In genomic region chr5:139020595-139020994, GRCm38 (mm10) we compare ENCODE assay signal across 21 mouse cellular contexts. TPM values are rescaled to one million over a fixed set of nuclear protein-coding genes. Genes with fewer than 3 reads are reported as not detected.
DNase-seq lines count a peak whose midpoint lies in the region; ATAC-seq and TF ChIP-seq lines count a peak whose summit lies in the region.
"Had no signal": no experiment of that assay in that cellular context is flagged by ENCODE, and none has a peak within 500 bp of the region (broad histone marks: within the 10 kb centered on the region; RNA-seq: fewer than 3 reads in every experiment).

No protein-coding gene starts in this region.

- peak; percentile 72 for DNase-seq in kidney, adult 11 months
- DNase-seq in kidney, adult 2 months = peak; percentile 72
- DNase-seq in kidney, postnatal 25 days = peak; percentile 58 to 81
- DNase-seq in layer of hippocampus, adult 18-20 months (ENCODE audit: low spot score in 2 of 2) = no peak
- no peak for DNase-seq in limb, embryonic 10.5 days (ENCODE audit: low spot score)
- no peak for DNase-seq in left cerebral cortex, postnatal 14 days (ENCODE audit: low spot score in 2 of 2)
- DNase-seq: adrenal gland, adult 2 months; cerebellum, postnatal 10 days; gastrocnemius, postnatal 10 days; heart, adult 18-20 months; heart, postnatal 10 days had no signal

- H3K4me1 ChIP-seq in kidney, adult 2 months (ENCODE audit: control insufficient read depth, insufficient read depth, low read length) = peaks cover 5% of the 10 kb centered on the region; the same call in 1 of the 2 replicates
- H3K4me1 ChIP-seq in kidney, embryonic 15.5 days = peaks cover 19% of the 10 kb centered on the region
- no peaks in the 10 kb centered on the region for H3K4me1 ChIP-seq in limb, embryonic 10.5 days
- H3K4me1 ChIP-seq: embryonic facial prominence, embryonic 10.5 days; forebrain, embryonic 10.5 days; forebrain, embryonic 15.5 days; hindbrain, embryonic 13.5 days had no signal

- H3K9ac ChIP-seq in kidney, embryonic 15.5 days = no peak overlapping the region
- H3K9ac ChIP-seq: forebrain, embryonic 15.5 days; hindbrain, embryonic 13.5 days had no signal

- no peak overlapping the region for H3K4me3 ChIP-seq in kidney, adult 2 months (ENCODE audit: insufficient read depth, low read depth, low read length)
- no peak overlapping the region for H3K4me3 ChIP-seq in kidney, embryonic 15.5 days (replicated peaks)
- H3K4me3 ChIP-seq in limb, embryonic 10.5 days = no peak overlapping the region
- H3K4me3 ChIP-seq: embryonic facial prominence, embryonic 10.5 days; erythroblast, embryonic 14.5 days; forebrain, embryonic 10.5 days; forebrain, embryonic 15.5 days; heart, embryonic 10.5 days; hindbrain, embryonic 13.5 days had no signal

- no peaks in the 10 kb centered on the region for H3K9me3 ChIP-seq in kidney, embryonic 15.5 days (replicated peaks)
- no peaks in the 10 kb centered on the region for H3K9me3 ChIP-seq in limb, embryonic 10.5 days (replicated peaks)
- H3K9me3 ChIP-seq: embryonic facial prominence, embryonic 10.5 days; forebrain, embryonic 10.5 days; forebrain, embryonic 15.5 days; heart, embryonic 10.5 days; hindbrain, embryonic 13.5 days had no signal

- no peaks in the 10 kb centered on the region for H3K27me3 ChIP-seq in kidney, adult 2 months (replicated peaks; ENCODE audit: control insufficient read depth, insufficient read depth, low read length)
- no peaks in the 10 kb centered on the region for H3K27me3 ChIP-seq in kidney, embryonic 15.5 days
- no peaks in the 10 kb centered on the region for H3K27me3 ChIP-seq in limb, embryonic 10.5 days (ENCODE audit: low read depth, poor library complexity, severe bottlenecking)
- H3K27me3 ChIP-seq: CH12.LX; forebrain, embryonic 15.5 days; hindbrain, embryonic 13.5 days; Patski had no signal

- H3K27ac ChIP-seq in kidney, adult 2 months (ENCODE audit: insufficient read depth, low read depth, low read length) = no peak overlapping the region
- no peak overlapping the region for H3K27ac ChIP-seq in kidney, embryonic 15.5 days
- H3K27ac ChIP-seq in limb, embryonic 10.5 days = no peak overlapping the region
- H3K27ac ChIP-seq: embryonic facial prominence, embryonic 10.5 days; forebrain, embryonic 10.5 days; forebrain, embryonic 15.5 days; heart, embryonic 10.5 days; hindbrain, embryonic 13.5 days had no signal

- WGBS in kidney, adult 2 months = 40% methylated on average over 6 of the region's 6 CpGs
- WGBS in kidney, embryonic 15.5 days = 46% methylated on average over 6 of the region's 6 CpGs
- WGBS in limb, embryonic 10.5 days = 77% methylated on average over 6 of the region's 6 CpGs

- no peak overlapping the region for H3K4me2 ChIP-seq in kidney, embryonic 15.5 days
- H3K4me2 ChIP-seq: forebrain, embryonic 15.5 days; hindbrain, embryonic 13.5 days had no signal

- ATAC-seq in kidney, embryonic 15.5 days (replicated peaks; ENCODE audit: low FRiP score) = peak; percentile 72
- ATAC-seq: activated CD4-positive, CD25-positive, alpha-beta regulatory T cell, adult 4 months; forebrain, embryonic 15.5 days; Patski had no signal

- TF ChIP-seq POLR2A in kidney, adult 2 months (IDR thresholded peaks at IDR 0.05; ENCODE audit: low read depth, low read length) = no peak

- no peaks in the 10 kb centered on the region for H3K36me3 ChIP-seq in kidney, adult 2 months (ENCODE audit: control insufficient read depth, insufficient read depth, low read length)
- H3K36me3 ChIP-seq in kidney, embryonic 15.5 days = no peaks in the 10 kb centered on the region; the same call in 1 of the 2 replicates
- no peaks in the 10 kb centered on the region for H3K36me3 ChIP-seq in limb, embryonic 10.5 days
- H3K36me3 ChIP-seq: embryonic facial prominence, embryonic 10.5 days; forebrain, embryonic 10.5 days; heart, embryonic 10.5 days had no signal

- no peak for TF ChIP-seq CTCF in kidney, adult 2 months (conservative IDR thresholded peaks at IDR 0.05; ENCODE audit: insufficient read depth, insufficient read length, low read depth, low read length)

- intact Hi-C loops in left cerebral cortex, postnatal 14 days (cut with DNase I) = no loop called here

RNA-seq across cellular contexts. Expression of gene Pdgfa, which starts 23.4 kb away (rescaled TPM):
- 12.0 and 14.1 TPM in 2 replicates for polyA plus RNA-seq in kidney, adult 2 months (2012; rRNA removed)
- 52.9 and 55.7 TPM in 2 replicates for polyA plus RNA-seq in kidney, embryonic 15.5 days (2015; fragmentation: Nextera tagmentation; extraction: Ambion mirVana)
- 10 to 100 TPM; 45.8 to 45.9 TPM for total RNA-seq in layer of hippocampus, adult 18-20 months (2021)
- 26.8 and 28.8 TPM in 2 replicates for polyA plus RNA-seq in limb, embryonic 10.5 days (2016; fragmentation: Nextera tagmentation; extraction: Ambion mirVana)
- 10 to 100 TPM; 52.1 to 57.9 TPM for total RNA-seq in left cerebral cortex, postnatal 14 days (2021)
- polyA plus RNA-seq: activated CD4-positive, CD25-positive, alpha-beta regulatory T cell, adult 4 months had no signal

Comparison
In these comparisons a context has a peak if more than half of its experiments do, and no peak if none do; other contexts are left out.
1. DNase-seq: peak in kidney, adult 11 months (single experiment), kidney, adult 2 months (single experiment) and kidney, postnatal 25 days (2 of 2); none in layer of hippocampus, adult 18-20 months (0 of 2), limb, embryonic 10.5 days (single experiment) and left cerebral cortex, postnatal 14 days (0 of 2).